Mouse (Mus musculus) cortical plate, adult 2 months (tissue): ENCODE measurements around the gene Fkbp8.

Experiments used
- CTCF ChIP-seq: fragments of 200-500 bp; IDR thresholded peaks from 2 replicates; pipeline ENCODE4 v1.5.1; 2011; ENCODE audit warnings: mild to moderate bottlenecking, control low read depth, low read length; ENCODE audit not compliant: insufficient read depth; ENCODE audit errors: extremely low read depth
- POLR2A ChIP-seq: fragments of 200-500 bp; IDR thresholded peaks from 2 replicates; pipeline ENCODE4 v1.6.1; 2011; ENCODE audit warnings: mild to moderate bottlenecking, low read length, control low read depth; ENCODE audit not compliant: insufficient read depth; ENCODE audit errors: extremely low read depth

DNA sequence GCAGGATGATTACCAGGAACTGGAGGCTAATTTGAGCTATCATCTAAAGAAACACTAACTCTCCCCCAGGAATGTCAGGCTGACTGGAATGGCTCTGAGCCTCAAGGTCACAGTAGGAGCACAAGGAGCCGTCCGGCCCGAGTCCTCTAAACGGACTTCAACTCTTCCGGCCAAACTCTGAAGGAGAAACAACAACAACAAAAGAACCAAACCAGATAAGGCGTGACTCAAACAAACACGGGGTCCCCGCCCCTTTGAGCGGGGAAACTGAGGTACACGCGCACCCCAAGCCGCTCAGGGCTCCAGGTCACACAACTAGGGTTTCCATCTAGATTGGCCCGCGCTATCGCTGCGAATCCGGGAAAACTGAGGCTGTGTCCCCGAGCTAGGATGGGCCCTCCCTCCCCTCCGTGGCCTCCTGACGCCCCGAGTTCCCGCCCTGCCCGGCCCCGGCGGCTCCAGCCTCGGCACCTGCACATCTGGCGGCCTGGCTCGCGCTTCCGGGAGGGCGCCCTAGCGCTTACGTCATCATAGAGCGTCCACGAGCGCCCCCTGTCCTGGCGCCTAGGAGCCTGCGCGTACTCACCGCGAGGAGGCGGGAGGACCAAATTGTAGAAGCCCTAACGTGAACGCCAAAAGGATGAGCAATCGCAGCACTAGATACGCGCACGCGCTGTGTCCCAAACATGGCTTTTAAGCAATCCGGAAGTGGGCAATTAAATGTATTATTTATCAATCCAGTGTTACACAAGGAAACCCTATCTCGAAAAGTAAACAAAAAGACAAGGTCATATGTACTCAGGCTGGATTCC lies 4.7 kb upstream of the Fkbp8 start:
- TF ChIP-seq POLR2A, result peak; percentile 55; the same call in 1 of the 2 replicates
- 0 out of 2 replicates have a peak, but pooled peaks have one; percentile 27 for TF ChIP-seq CTCF
